Mouse (Mus musculus) brain, embryonic 14.5 days (tissue): Measurements from ENCODE around the gene Kat7. TPM values are rescaled to one million over a fixed set of nuclear protein-coding genes. Genes with fewer than 3 reads are reported as not detected.

Experiments used
- DNase-seq: peaks from one replicate; pipeline ENCODE4 v3.0.0-alpha.2; 2011; ENCODE audit warnings: low read depth
- CTCF ChIP-seq: fragments of 200-500 bp; IDR thresholded peaks from 2 replicates; pipeline ENCODE4 v1.5.1; 2012; ENCODE audit warnings: inconsistent platforms, mild to moderate bottlenecking, moderate library complexity, borderline replicate concordance; ENCODE audit not compliant: insufficient read depth, insufficient read length; ENCODE audit errors: extremely low read depth
- POLR2A ChIP-seq: fragments of 200-500 bp; IDR thresholded peaks from 2 replicates; pipeline ENCODE4 v1.6.1; 2012; ENCODE audit warnings: mild to moderate bottlenecking, inconsistent platforms, borderline replicate concordance; ENCODE audit not compliant: poor library complexity, insufficient read depth, insufficient read length, severe bottlenecking; ENCODE audit errors: extremely low read depth
- polyA plus RNA-seq: library from polyadenylated mRNA; depleted of rRNA; stranded (reverse); fragments of >200 nt; gene quantifications from 2 replicates; pipeline ENCODE4 v1.2.3, GENCODE M21; 2012

Kat7 gene
- polyA plus RNA-seq, 1 experiment: 50.9 TPM

GRCm38 (mm10) chr11:95301772-95302171, 8.3 kb downstream of the Kat7 start:
- DNase-seq: no peak
- TF ChIP-seq POLR2A (no peak), CTCF (no peak)

GRCm38 (mm10) chr11:95299886-95300285, 10.2 kb downstream of the Kat7 start:
- DNase-seq: no peak
- TF ChIP-seq POLR2A (no peak), CTCF (no peak)

GRCm38 (mm10) chr11:95298146-95298545, 11.9 kb downstream of the Kat7 start:
- DNase-seq: peak; percentile 40
- peak; percentile 84 for TF ChIP-seq CTCF
- TF ChIP-seq POLR2A: no peak

- no peak for DNase-seq
- TF ChIP-seq CTCF (no peak), POLR2A (no peak)
These were observed 14.3 kb downstream of the Kat7 start for GRCm38 (mm10) chr11:95295736-95296135.

- DNase-seq: no peak
- no peak for TF ChIP-seq CTCF
- TF ChIP-seq POLR2A: no peak
These were observed 16.9 kb downstream of the Kat7 start for GRCm38 (mm10) chr11:95293017-95293624.

- TF ChIP-seq POLR2A (no peak), CTCF (no peak)
- DNase-seq: no peak
These were observed 18.0 kb downstream of the Kat7 start for GRCm38 (mm10) chr11:95291998-95292397.

- no peak for DNase-seq
- TF ChIP-seq POLR2A (no peak), CTCF (no peak)
These were observed 27.7 kb downstream of the Kat7 start for GRCm38 (mm10) chr11:95282331-95282730.

GRCm38 (mm10) chr11:95279061-95279659, 30.9 kb downstream of the Kat7 start:
- no peak for DNase-seq
- TF ChIP-seq CTCF: no peak
- no peak for TF ChIP-seq POLR2A

- no peak for TF ChIP-seq POLR2A
- no peak for TF ChIP-seq CTCF
- DNase-seq: no peak
These were observed 34.0 kb downstream of the Kat7 start for GRCm38 (mm10) chr11:95276056-95276455.

- no peak for DNase-seq
- TF ChIP-seq POLR2A (no peak), CTCF (no peak)
These were observed 35.4 kb downstream of the Kat7 start for GRCm38 (mm10) chr11:95274613-95275012.

GRCm38 (mm10) chr11:95273661-95274060, 36.4 kb downstream of the Kat7 start:
- DNase-seq: no peak
- TF ChIP-seq CTCF (no peak), POLR2A (no peak)
